Mouse (Mus musculus) limb, embryonic 14.5 days (tissue): ENCODE measurements around the gene Fut2. TPM values are rescaled to one million over a fixed set of nuclear protein-coding genes. Genes with fewer than 3 reads are reported as not detected.

Experiments
- ATAC-seq: fragments of 200-750 bp; cut with Nextera tagmentation; 2 replicates; pipeline ENCODE4 v1.8.0; 2017; ENCODE audit warnings: low read depth, moderate number of reproducible peaks, moderate TSS enrichment; ENCODE audit not compliant: low FRiP score
- DNase-seq: peaks from one replicate; pipeline ENCODE4 v3.0.0-alpha.2; 2015; ENCODE audit warnings: low spot score
- H3K27ac ChIP-seq: fragments of 300-500 bp; sonication (generic); replicated peaks from 2 replicates; pipeline ENCODE4 v1.5.1; 2014; ENCODE audit warnings: low read depth, mild to moderate bottlenecking, low read length, moderate library complexity, mixed read lengths
- H3K27me3 ChIP-seq: fragments of 300-500 bp; sonication (generic); 2 replicates; pipeline ENCODE4 v1.6.1; 2014; ENCODE audit warnings: low read length, mixed read lengths; ENCODE audit not compliant: control insufficient read depth, insufficient read depth
- H3K36me3 ChIP-seq: fragments of 300-500 bp; sonication (generic); 2 replicates; pipeline ENCODE4 v1.6.1; 2014; ENCODE audit warnings: mild to moderate bottlenecking, low read length, moderate library complexity, mixed read lengths; ENCODE audit not compliant: control insufficient read depth, insufficient read depth
- H3K4me1 ChIP-seq: fragments of 300-500 bp; sonication (generic); 2 replicates; pipeline ENCODE4 v1.6.1; 2014; ENCODE audit warnings: antibody characterized with exemption, low read length, mixed read lengths; ENCODE audit not compliant: control insufficient read depth, insufficient read depth
- H3K4me2 ChIP-seq: fragments of 300-500 bp; sonication (generic); replicated peaks from 2 replicates; pipeline ENCODE4 v1.6.1; 2014; ENCODE audit warnings: low read depth, mild to moderate bottlenecking, low read length, moderate library complexity; ENCODE audit not compliant: severe bottlenecking
- H3K4me3 ChIP-seq: fragments of 300-500 bp; sonication (generic); replicated peaks from 2 replicates; pipeline ENCODE4 v1.5.1; 2014; ENCODE audit warnings: low read length
- H3K9ac ChIP-seq: fragments of 300-500 bp; sonication (generic); 2 replicates; pipeline ENCODE4 v1.6.1; 2014; ENCODE audit warnings: mild to moderate bottlenecking, low read depth, low read length, moderate library complexity; ENCODE audit not compliant: severe bottlenecking
- H3K9me3 ChIP-seq: fragments of 300-500 bp; sonication (generic); 2 replicates; pipeline ENCODE4 v1.6.1; 2016; ENCODE audit warnings: low read length; ENCODE audit not compliant: control insufficient read depth
- POLR2A ChIP-seq: fragments of 200-500 bp; IDR thresholded peaks from 2 replicates; pipeline ENCODE4 v1.8.0; 2012; ENCODE audit warnings: inconsistent platforms, mild to moderate bottlenecking, moderate library complexity, borderline replicate concordance; ENCODE audit not compliant: insufficient read depth, insufficient read length; ENCODE audit errors: extremely low read depth
- WGBS: fragments of 180-500 bp; shearing (Covaris S2); extraction: QIAGEN DNeasy Blood & Tissue Kit; methylation state at CpG from one replicate; pipeline ENCODE4 v1.1.7; 2014; 5-methylcytosine and 5-hydroxymethylcytosine counted together
- polyA plus RNA-seq, 2 experiments: library from polyadenylated mRNA; depleted of rRNA in 1 of 2; stranded (reverse) in 1 of 2; unstranded in 1 of 2; fragments of >200 nt; fragmentation: Nextera tagmentation in 1 of 2; extraction: Ambion mirVana in 1 of 2; gene quantifications; 2 replicates each; pipeline versions ENCODE4 v1.2.1 to v1.2.3; 2012 to 2014

Gene Fut2
- polyA plus RNA-seq, 2 experiments, result 1.4 to 2.9 TPM

- peak overlapping the region; percentile 80 for H3K9ac ChIP-seq
- peak overlapping the region; percentile 65; the same call in 1 of the 2 replicates for H3K27ac ChIP-seq
- TF ChIP-seq POLR2A, result 0 out of 2 replicates have a peak, but pooled peaks have one; percentile 61
- H3K36me3 ChIP-seq, result no peaks in the 10 kb centered on the region
- peak overlapping the region; percentile 62 for H3K4me3 ChIP-seq
- ATAC-seq, result peak; percentile 86
- peaks cover 6% of the 10 kb centered on the region; the same call in 1 of the 2 replicates for H3K4me1 ChIP-seq
- peak; percentile 83 for DNase-seq
- 2% methylated on average over 88 of the region's 105 CpGs for WGBS
- H3K9me3 ChIP-seq, result no peaks in the 10 kb centered on the region
- H3K4me2 ChIP-seq, result peak overlapping the region; percentile 99
- H3K27me3 ChIP-seq, result no peaks in the 10 kb centered on the region
Observed at GRCm38 (mm10) chr7:45628364-45629294, 37.6 kb downstream of the Fut2 start.

GRCm38 (mm10) chr7:45627261-45627660, 38.9 kb downstream of the Fut2 start, which contains the start of gene Rasip1:
Gene Rasip1 (plus strand): TSS chr7:45627488.
- peak within 1 kb of the TSS; percentile 62 for H3K4me3 ChIP-seq
- no peaks in the 10 kb centered on the region for H3K9me3 ChIP-seq
- no peaks in the 10 kb centered on the region for H3K36me3 ChIP-seq
- H3K27ac ChIP-seq, result peak within 1 kb of the TSS; percentile 65; the same call in 1 of the 2 replicates
- WGBS, result 77% methylated on average over 9 of the region's 9 CpGs
- H3K4me2 ChIP-seq, result peak within 1 kb of the TSS; percentile 99
- ATAC-seq (no peak), DNase-seq (no peak)
- no peaks in the 10 kb centered on the region for H3K27me3 ChIP-seq
- peak within 1 kb of the TSS; percentile 80 for H3K9ac ChIP-seq
- H3K4me1 ChIP-seq, result peaks cover 2% of the 10 kb centered on the region; the same call in 1 of the 2 replicates
- no peak for TF ChIP-seq POLR2A

GRCm38 (mm10) chr7:45626571-45627076, 39.6 kb downstream of the Fut2 start:
- Histone ChIP-seq H3K9ac (no peak overlapping the region), H3K27me3 (no peaks in the 10 kb centered on the region), H3K9me3 (no peaks in the 10 kb centered on the region), H3K27ac (no peak overlapping the region), H3K4me3 (no peak overlapping the region), H3K36me3 (no peaks in the 10 kb centered on the region), H3K4me2 (no peak overlapping the region), H3K4me1 (no peaks in the 10 kb centered on the region)
- DNase-seq (no peak), ATAC-seq (no peak)
- TF ChIP-seq POLR2A, result no peak
- 89% methylated on average over 7 of the region's 7 CpGs for WGBS

- no peak overlapping the region for H3K4me3 ChIP-seq
- ATAC-seq (no peak), DNase-seq (no peak)
- H3K4me2 ChIP-seq, result no peak overlapping the region
- H3K36me3 ChIP-seq, result no peaks in the 10 kb centered on the region
- no peaks in the 10 kb centered on the region for H3K27me3 ChIP-seq
- WGBS, result 91% methylated on average over 8 of the region's 8 CpGs
- TF ChIP-seq POLR2A, result no peak
- H3K9ac ChIP-seq, result no peak overlapping the region
- H3K9me3 ChIP-seq, result no peaks in the 10 kb centered on the region
- H3K27ac ChIP-seq, result no peak overlapping the region
- no peaks in the 10 kb centered on the region for H3K4me1 ChIP-seq
Observed at GRCm38 (mm10) chr7:45625481-45625880, 40.7 kb downstream of the Fut2 start.

- no peak overlapping the region for H3K4me3 ChIP-seq
- H3K27me3 ChIP-seq, result no peaks in the 10 kb centered on the region
- no peaks in the 10 kb centered on the region for H3K9me3 ChIP-seq
- WGBS, result 41% methylated on average over 3 of the region's 3 CpGs
- H3K4me1 ChIP-seq, result no peaks in the 10 kb centered on the region
- ATAC-seq, result no peak
- DNase-seq, result no peak
- no peaks in the 10 kb centered on the region for H3K36me3 ChIP-seq
- no peak overlapping the region for H3K27ac ChIP-seq
- H3K9ac ChIP-seq, result no peak overlapping the region
- TF ChIP-seq POLR2A, result no peak
- H3K4me2 ChIP-seq, result no peak overlapping the region
Observed at GRCm38 (mm10) chr7:45624718-45625117, 41.5 kb downstream of the Fut2 start.
